Mouse (Mus musculus): ENCODE data around the gene Tspan32. TPM values are rescaled to one million over a fixed set of nuclear protein-coding genes. Genes with fewer than 3 reads are reported as not detected.
A peak's percentile ranks its signal among the peaks of the same experiment; 100 is the strongest.

The Tspan32 gene
- total and polyA plus RNA-seq, 3 experiments = 59.3 to 247 (median 119) TPM

DNA sequence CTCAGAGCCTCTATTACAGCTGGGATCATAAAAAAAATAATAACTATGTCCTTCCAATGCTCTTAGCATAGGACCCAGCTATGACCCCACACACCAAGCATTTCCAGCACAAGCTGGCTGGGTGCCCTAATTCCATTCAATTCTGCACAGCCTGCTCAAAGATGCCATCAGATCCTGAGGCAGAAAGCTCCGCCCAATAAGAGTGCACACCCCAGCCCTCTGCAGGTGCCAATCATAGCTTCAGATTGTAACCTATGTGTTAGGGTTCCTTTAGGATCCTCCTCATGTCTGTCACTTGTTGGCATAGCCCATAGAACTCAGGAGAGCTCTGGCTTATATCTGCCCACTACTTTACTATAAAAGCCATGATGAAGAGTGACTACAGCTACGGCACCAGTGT, 7.8 kb upstream of the Tspan32 start:
- H3K9me3 ChIP-seq (replicated peaks) = no peaks in the 10 kb centered on the region
- DNase-seq (ENCODE audit: low spot score) (no peak), ATAC-seq (ENCODE audit: extremely low read depth, insufficient number of reproducible peaks, low FRiP score, poor library complexity, severe bottlenecking) (no peak)
- H3K36me3 ChIP-seq (replicated peaks) = no peaks in the 10 kb centered on the region
- no peaks in the 10 kb centered on the region for H3K27me3 ChIP-seq (ENCODE audit: insufficient read depth, low read length)
- TF ChIP-seq GATA2 (IDR thresholded peaks at IDR 0.05; ENCODE audit: borderline replicate concordance, low read depth, low read length) = no peak
- no peak for TF ChIP-seq GATA1 (IDR thresholded peaks at IDR 0.05; ENCODE audit: borderline replicate concordance, low read length)
- no peak for TF ChIP-seq CTCF (IDR thresholded peaks at IDR 0.05; ENCODE audit: low read depth, low read length)
- TF ChIP-seq POLR2AphosphoS5 (IDR thresholded peaks at IDR 0.05; ENCODE audit: insufficient replicate concordance, low read depth, low read length) = no peak
- H3K4me1 ChIP-seq (ENCODE audit: insufficient read depth, low read depth, low read length) = peaks cover 18% of the 10 kb centered on the region
- H3K4me3 ChIP-seq (ENCODE audit: low read depth, low read length) = no peak overlapping the region

DNA sequence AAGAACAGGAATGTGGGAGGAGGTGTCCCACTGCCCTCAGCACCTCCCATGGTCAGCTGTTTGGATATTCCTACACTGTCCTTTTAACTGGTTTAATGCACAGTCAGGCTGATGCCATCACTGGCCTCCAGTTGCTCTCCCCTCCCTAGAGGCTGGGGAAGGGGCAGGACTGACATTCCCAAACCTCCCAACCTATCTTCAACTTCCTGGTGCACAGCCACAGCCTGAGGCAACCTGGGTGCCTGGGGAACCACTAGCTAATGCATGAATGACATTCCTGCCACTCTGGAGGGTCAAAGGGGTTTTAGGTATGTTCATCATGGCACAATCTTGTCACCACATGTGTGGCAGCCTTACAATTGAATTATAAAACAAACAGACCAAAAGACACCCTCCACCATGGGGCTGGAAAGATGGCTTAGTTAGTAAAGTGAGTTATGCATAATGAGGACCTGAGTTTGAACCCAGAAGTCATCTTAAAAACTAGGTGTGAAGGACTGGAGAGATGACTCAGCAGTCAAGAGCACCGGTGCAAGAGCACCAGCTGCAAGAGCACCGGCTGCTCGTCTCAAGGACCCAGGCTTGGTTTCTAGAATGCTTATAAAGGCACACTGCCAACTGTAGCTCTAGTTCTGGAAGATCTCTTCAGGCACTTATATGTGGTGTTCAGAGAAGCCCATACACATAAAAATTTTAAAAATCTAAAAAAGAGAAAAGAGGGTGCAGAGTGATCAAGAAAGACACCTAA, 7.3 kb upstream of the Tspan32 start:
- H3K4me1 ChIP-seq (ENCODE audit: insufficient read depth, low read depth, low read length) = peaks cover 22% of the 10 kb centered on the region

DNA sequence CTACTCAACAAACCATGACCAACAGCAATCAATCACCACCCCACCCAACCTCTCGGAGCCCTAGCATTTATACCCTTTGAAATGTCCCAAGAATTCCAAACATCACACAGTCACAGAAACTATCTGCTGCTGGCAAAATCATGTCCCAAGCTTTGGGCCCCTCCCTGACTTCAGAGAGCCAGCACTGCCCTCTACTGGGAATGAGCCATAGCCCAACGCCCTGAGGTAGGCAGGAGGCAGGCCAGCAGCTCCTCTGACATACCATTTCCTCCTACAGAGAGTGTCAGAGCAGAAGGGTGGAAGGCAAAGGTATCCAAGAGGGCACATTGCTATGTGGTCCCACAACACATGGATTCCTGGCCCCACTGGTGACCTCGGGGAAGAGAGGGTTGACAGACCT, 2.2 kb upstream of the Tspan32 start:
- H3K9me3 ChIP-seq (replicated peaks) = no peaks in the 10 kb centered on the region
- H3K36me3 ChIP-seq (replicated peaks) = peaks cover 20% of the 10 kb centered on the region
- H3K4me1 ChIP-seq (ENCODE audit: insufficient read depth, low read depth, low read length) = peaks cover 55% of the 10 kb centered on the region
- DNase-seq (ENCODE audit: low spot score) (peak; percentile 46), ATAC-seq (ENCODE audit: extremely low read depth, insufficient number of reproducible peaks, low FRiP score, poor library complexity, severe bottlenecking) (no peak)
- H3K27me3 ChIP-seq (ENCODE audit: insufficient read depth, low read length) = no peaks in the 10 kb centered on the region
- TF ChIP-seq GATA1 (IDR thresholded peaks at IDR 0.05; ENCODE audit: borderline replicate concordance, low read length) = no peak
- TF ChIP-seq POLR2AphosphoS5 (IDR thresholded peaks at IDR 0.05; ENCODE audit: insufficient replicate concordance, low read depth, low read length) = no peak
- no peak for TF ChIP-seq CTCF (IDR thresholded peaks at IDR 0.05; ENCODE audit: low read depth, low read length)
- no peak for TF ChIP-seq TAL1 (conservative IDR thresholded peaks at IDR 0.05; ENCODE audit: low read depth, low read length)
- no peak for TF ChIP-seq GATA2 (IDR thresholded peaks at IDR 0.05; ENCODE audit: borderline replicate concordance, low read depth, low read length)
- H3K4me3 ChIP-seq (ENCODE audit: low read depth, low read length) = no peak overlapping the region

More for the DNA sequence above, 7.3 kb upstream of the Tspan32 start:
- H3K36me3 ChIP-seq (replicated peaks) = no peaks in the 10 kb centered on the region
- no peaks in the 10 kb centered on the region for H3K27me3 ChIP-seq (ENCODE audit: insufficient read depth, low read length)
- no peaks in the 10 kb centered on the region for H3K9me3 ChIP-seq (replicated peaks)
- no peak for TF ChIP-seq POLR2AphosphoS5 (IDR thresholded peaks at IDR 0.05; ENCODE audit: insufficient replicate concordance, low read depth, low read length)
- TF ChIP-seq GATA1 (IDR thresholded peaks at IDR 0.05; ENCODE audit: borderline replicate concordance, low read length) = no peak
- TF ChIP-seq CTCF (IDR thresholded peaks at IDR 0.05; ENCODE audit: low read depth, low read length) = no peak
- no peak for TF ChIP-seq TAL1 (conservative IDR thresholded peaks at IDR 0.05; ENCODE audit: low read depth, low read length)
- no peak for TF ChIP-seq GATA2 (IDR thresholded peaks at IDR 0.05; ENCODE audit: borderline replicate concordance, low read depth, low read length)
- DNase-seq (ENCODE audit: low spot score) (no peak), ATAC-seq (ENCODE audit: extremely low read depth, insufficient number of reproducible peaks, low FRiP score, poor library complexity, severe bottlenecking) (no peak)
- no peak overlapping the region for H3K4me3 ChIP-seq (ENCODE audit: low read depth, low read length)

DNA sequence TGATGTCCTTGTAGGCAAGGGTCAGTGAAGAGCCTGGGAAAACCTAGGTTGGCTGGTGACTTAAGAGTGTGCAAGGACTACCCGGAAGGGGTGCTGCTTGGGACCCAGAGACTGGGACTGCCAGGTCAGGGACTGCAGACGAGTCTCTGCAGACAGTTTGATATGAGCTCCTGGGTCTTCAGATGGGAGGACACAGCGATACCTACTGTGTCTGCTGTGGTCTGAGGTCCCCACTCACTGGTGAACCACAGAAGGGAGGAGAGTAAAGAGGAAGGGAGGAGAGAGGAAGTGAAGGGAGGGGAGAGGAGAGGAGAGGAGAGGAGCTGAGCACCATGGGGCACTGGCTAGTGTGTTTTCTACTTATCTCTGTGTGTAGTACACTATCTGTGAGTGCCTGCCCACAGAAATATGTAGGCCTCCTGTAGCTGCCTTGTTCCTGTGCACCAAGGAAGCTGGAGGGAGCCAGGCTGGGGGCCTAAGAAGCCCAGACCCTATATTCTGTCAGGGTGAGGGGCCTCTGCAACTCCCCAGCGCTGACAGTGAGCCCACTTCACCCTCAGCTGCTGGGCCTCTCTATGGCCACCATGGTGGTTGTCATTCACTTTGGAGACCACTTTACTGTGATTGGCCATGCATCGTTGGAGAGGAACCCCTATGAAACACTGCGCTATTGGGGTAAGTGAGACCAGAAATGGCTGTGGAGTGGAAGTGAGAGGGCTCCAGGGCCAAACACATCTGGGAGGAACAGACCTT, 674 bp downstream of the Tspan32 start:
- H3K36me3 ChIP-seq (replicated peaks) = peaks cover 48% of the 10 kb centered on the region
- peak; percentile 43 for DNase-seq (ENCODE audit: low spot score)
- H3K9me3 ChIP-seq (replicated peaks) = no peaks in the 10 kb centered on the region
- H3K27me3 ChIP-seq (ENCODE audit: insufficient read depth, low read length) = no peaks in the 10 kb centered on the region
- peak; percentile 47 for ATAC-seq (ENCODE audit: extremely low read depth, insufficient number of reproducible peaks, low FRiP score, poor library complexity, severe bottlenecking)
- TF ChIP-seq GATA1 (IDR thresholded peaks at IDR 0.05; ENCODE audit: borderline replicate concordance, low read length) (no peak), TAL1 (conservative IDR thresholded peaks at IDR 0.05; ENCODE audit: low read depth, low read length) (no peak), GATA2 (IDR thresholded peaks at IDR 0.05; ENCODE audit: borderline replicate concordance, low read depth, low read length) (no peak), POLR2AphosphoS5 (IDR thresholded peaks at IDR 0.05; ENCODE audit: insufficient replicate concordance, low read depth, low read length) (no peak), CTCF (IDR thresholded peaks at IDR 0.05; ENCODE audit: low read depth, low read length) (no peak)
- H3K4me1 ChIP-seq (ENCODE audit: insufficient read depth, low read depth, low read length) = peaks cover 81% of the 10 kb centered on the region
- H3K4me3 ChIP-seq (ENCODE audit: low read depth, low read length) = peak overlapping the region; percentile 80

DNA sequence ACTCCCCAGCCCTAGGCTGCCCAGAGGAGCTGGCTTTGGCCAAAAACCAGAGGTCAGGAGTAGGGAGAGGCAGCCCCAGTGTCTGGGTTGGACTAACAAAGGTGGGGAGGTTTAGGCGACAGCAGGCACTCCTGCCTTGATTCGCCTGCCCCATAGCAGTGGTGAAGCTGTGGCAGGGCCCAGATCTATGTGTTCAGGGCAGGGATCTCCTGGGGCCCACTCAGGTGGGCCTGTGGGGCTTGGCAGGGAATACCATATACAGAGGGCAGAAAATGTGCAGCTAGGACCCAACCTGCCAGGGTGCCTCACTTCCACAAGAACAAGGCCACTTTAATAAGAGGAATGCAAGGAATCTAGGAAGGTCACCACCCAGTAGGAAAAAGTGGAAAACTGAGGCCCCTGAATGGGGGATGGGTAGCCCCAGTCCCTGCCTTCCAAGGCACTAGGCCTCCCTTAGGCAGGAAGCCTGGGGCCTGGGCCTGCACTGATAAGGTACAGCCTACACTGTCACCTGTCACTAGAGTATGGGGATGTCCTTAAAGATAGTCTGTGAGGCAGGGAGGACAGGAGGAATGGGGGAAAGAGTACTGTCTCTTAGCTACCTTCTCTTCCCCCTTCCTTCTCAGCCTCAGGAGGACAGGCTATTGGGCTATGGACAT, 1.4 kb downstream of the Tspan32 start:
- DNase-seq (ENCODE audit: low spot score) = peak; percentile 74
- peaks cover 88% of the 10 kb centered on the region for H3K4me1 ChIP-seq (ENCODE audit: insufficient read depth, low read depth, low read length)
- no peaks in the 10 kb centered on the region for H3K9me3 ChIP-seq (replicated peaks)
- peak; percentile 11 for ATAC-seq (ENCODE audit: extremely low read depth, insufficient number of reproducible peaks, low FRiP score, poor library complexity, severe bottlenecking)
- H3K4me3 ChIP-seq (ENCODE audit: low read depth, low read length) = peak overlapping the region; percentile 80
- no peaks in the 10 kb centered on the region for H3K27me3 ChIP-seq (ENCODE audit: insufficient read depth, low read length)
- TF ChIP-seq TAL1 (conservative IDR thresholded peaks at IDR 0.05; ENCODE audit: low read depth, low read length) (peak; percentile 79), POLR2AphosphoS5 (IDR thresholded peaks at IDR 0.05; ENCODE audit: insufficient replicate concordance, low read depth, low read length) (no peak)
- peaks cover 55% of the 10 kb centered on the region for H3K36me3 ChIP-seq (replicated peaks)
